Mouse (Mus musculus): ENCODE data around the gene Tbc1d17. TPM values are rescaled to one million over a fixed set of nuclear protein-coding genes. Genes with fewer than 3 reads are reported as not detected.
A peak's percentile ranks its signal among the peaks of the same experiment; 100 is the strongest.

The Tbc1d17 gene
- total RNA-seq (2012; rRNA removed) = 32.4 and 40.5 TPM in 2 replicates
- total RNA-seq (2014; rRNA removed) = 31.9 and 35.5 TPM in 2 replicates
- 38.5 and 41.9 TPM in 2 replicates for polyA plus RNA-seq (2012; ENCODE audit: insufficient read length, low read depth)

DNA sequence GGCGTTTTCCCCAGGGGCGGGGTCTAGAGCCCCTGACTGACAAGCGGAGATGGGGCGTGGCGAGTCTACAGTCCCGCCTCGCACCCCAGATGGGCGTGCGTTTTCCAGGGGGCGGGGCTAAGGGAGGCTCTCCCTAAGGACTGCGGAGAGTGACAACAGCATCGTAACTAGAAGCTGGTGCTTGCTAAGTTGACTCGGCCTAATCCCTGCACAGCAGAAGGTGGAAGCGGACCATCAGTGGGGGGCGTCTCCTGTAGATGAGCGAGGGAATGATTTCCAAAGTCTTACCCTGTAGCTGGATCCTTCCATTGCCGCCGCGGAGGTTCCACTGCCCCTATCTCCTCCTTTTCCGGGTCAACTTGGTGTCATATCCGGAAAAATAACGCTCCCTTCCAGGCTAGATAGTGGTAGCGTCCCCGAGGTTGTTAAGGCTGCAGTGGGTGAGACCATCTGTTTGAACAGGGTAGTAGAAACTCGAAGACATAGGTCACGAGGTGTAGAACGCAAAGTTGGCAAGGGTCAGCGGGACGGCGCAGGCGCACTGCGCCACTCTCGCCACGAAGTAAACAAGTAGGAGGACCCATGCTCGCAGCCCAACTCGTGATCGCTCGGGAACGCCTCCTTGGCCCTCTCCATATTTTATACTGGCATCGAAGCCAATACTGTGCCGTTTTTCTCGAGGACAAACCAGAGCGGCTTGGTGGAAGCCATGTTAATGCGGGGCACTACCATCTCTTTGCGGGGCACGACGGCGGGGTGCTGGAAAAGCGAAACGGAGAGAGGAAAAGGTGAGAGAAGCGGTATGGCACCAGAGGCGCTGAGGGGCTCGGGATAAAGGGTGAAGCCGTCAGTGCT, at the start of gene Tbc1d17, which contains the start of gene Akt1s1:
Tbc1d17 (minus strand) TSS at position 519 of the 855 bp plus-strand sequence.
Akt1s1 (plus strand) TSS at position 431 of the 855 bp plus-strand sequence.
- H3K9ac ChIP-seq (ENCODE audit: insufficient read depth, low read depth) = peak within 1 kb of the TSS; percentile 97
- peak within 1 kb of the TSS; percentile 94 for H3K27ac ChIP-seq (ENCODE audit: insufficient read depth, low read depth)
- H3K27me3 ChIP-seq (replicated peaks) = no peaks in the 10 kb centered on the region
- peaks cover 14 to 48% of the 10 kb centered on the region in 2 experiments for H3K4me1 ChIP-seq (ENCODE audit: control insufficient read depth in 1 of 2, insufficient read depth in 2 of 2)
- dilution Hi-C loops (cut with MboI; ENCODE audit: extremely low pct_ligation_motif_present, extremely low pct_unique_long_range_greater_than_20kb, low sequenced_read_pairs) = no loop called here
- H3K9me3 ChIP-seq (replicated peaks; ENCODE audit: low read length) = no peaks in the 10 kb centered on the region
- H3K4me3 ChIP-seq (replicated peaks in 1 of 3; ENCODE audit: low read depth in 2 of 3, low read length in 2 of 3, poor library complexity in 1 of 3) = peak within 1 kb of the TSS; percentile 81 to 98 (median 93)
- H3K79me2 ChIP-seq (replicated peaks; ENCODE audit: control insufficient read depth, extremely low read depth, insufficient read depth, poor library complexity, severe bottlenecking) = peaks cover 28% of the 10 kb centered on the region
- H3K36me3 ChIP-seq (replicated peaks in 1 of 2; ENCODE audit: control insufficient read depth in 1 of 2, insufficient read depth in 1 of 2, low read length in 1 of 2) = peaks cover 39 to 61% of the 10 kb centered on the region in 2 experiments
- in situ Hi-C loops (cut with MboI; ENCODE audit: low pct_ligation_motif_present, low pct_unique_long_range_greater_than_20kb, low sequenced_read_pairs) = no loop called here
- peak within 1 kb of the TSS; percentile 79 for H3K4me2 ChIP-seq (ENCODE audit: insufficient read depth, low read depth, poor library complexity, severe bottlenecking)
- DNase-seq (ENCODE audit: extremely low read depth) = peak; percentile 99
- TF ChIP-seq HCFC1 (IDR thresholded peaks at IDR 0.05; ENCODE audit: low read depth, low read length) = peak; percentile 86
- TF ChIP-seq USF1 (IDR thresholded peaks at IDR 0.05; ENCODE audit: low read depth, low read length) = peak; percentile 91
- TF ChIP-seq USF2 (conservative IDR thresholded peaks at IDR 0.05; ENCODE audit: low read depth, low read length) = peak; percentile 87
- peak; percentile 99 for TF ChIP-seq CHD1 (IDR thresholded peaks at IDR 0.05; ENCODE audit: low read depth, low read length)
- peak; percentile 86 for TF ChIP-seq NRF1 (IDR thresholded peaks at IDR 0.05; ENCODE audit: low read depth, low read length)
- peak; percentile 40 for TF ChIP-seq MEF2A (IDR thresholded peaks at IDR 0.05; ENCODE audit: borderline replicate concordance, low read depth, low read length)
- 0 out of 2 replicates have a peak, but pooled peaks have one; percentile 15 for TF ChIP-seq JUN (IDR thresholded peaks at IDR 0.05; ENCODE audit: insufficient read depth, low read depth, low read length)
- TF ChIP-seq EP300 (IDR thresholded peaks at IDR 0.05; ENCODE audit: low read length) = peak; percentile 45
- peak; percentile 68 for TF ChIP-seq TCF12 (IDR thresholded peaks at IDR 0.05; ENCODE audit: low read depth, low read length)
- peak; percentile 50; the same call in 1 of the 2 replicates for TF ChIP-seq POLR2A (IDR thresholded peaks at IDR 0.05; ENCODE audit: low read depth, low read length)
- peak; percentile 92 for TF ChIP-seq MAZ (IDR thresholded peaks at IDR 0.05; ENCODE audit: low read depth, low read length)
- TF ChIP-seq TBP (conservative IDR thresholded peaks at IDR 0.05; ENCODE audit: low read depth, low read length) = no peak
- TF ChIP-seq PAX5 (IDR thresholded peaks at IDR 0.05; ENCODE audit: low read length) = no peak
- TF ChIP-seq ZKSCAN1 (IDR thresholded peaks at IDR 0.05; ENCODE audit: borderline replicate concordance, low read depth, low read length) = no peak
- TF ChIP-seq NELFE (IDR thresholded peaks at IDR 0.05; ENCODE audit: low read depth, low read length) = peak; percentile 60; the same call in 1 of the 2 replicates
- peak; percentile 70 for TF ChIP-seq IRF4 (IDR thresholded peaks at IDR 0.05; ENCODE audit: low read depth, low read length)
- TF ChIP-seq ZNF384 (IDR thresholded peaks at IDR 0.05; ENCODE audit: low read depth, low read length) = no peak
- peak; percentile 91 for TF ChIP-seq SIN3A (IDR thresholded peaks at IDR 0.05; ENCODE audit: low read length)
- peak; percentile 79; the same call in 1 of the 2 replicates for TF ChIP-seq E2F4 (IDR thresholded peaks at IDR 0.05; ENCODE audit: insufficient replicate concordance, low read depth, low read length)
- TF ChIP-seq POLR2AphosphoS2 (IDR thresholded peaks at IDR 0.05; ENCODE audit: low read depth, low read length) = no peak
- TF ChIP-seq MYC (IDR thresholded peaks at IDR 0.05; ENCODE audit: low read depth, low read length) = peak; percentile 84
- TF ChIP-seq ZMIZ1 (IDR thresholded peaks at IDR 0.05; ENCODE audit: low read depth, low read length) = peak; percentile 76; the same call in 1 of the 2 replicates
- no peak for TF ChIP-seq CTCF (conservative IDR thresholded peaks at IDR 0.05 in 1 of 2, IDR thresholded peaks at IDR 0.05 in 1 of 2; ENCODE audit: low read depth in 2 of 2, low read length in 2 of 2)
- 0 out of 2 replicates have a peak, but pooled peaks have one; percentile 27 for TF ChIP-seq JUND (conservative IDR thresholded peaks at IDR 0.05; ENCODE audit: low read depth, low read length)
- TF ChIP-seq MXI1 (IDR thresholded peaks at IDR 0.05; ENCODE audit: low read depth, low read length) = 0 out of 2 replicates have a peak, but pooled peaks have one; percentile 53
- peak; percentile 17; the same call in 1 of the 2 replicates for TF ChIP-seq GABPA (IDR thresholded peaks at IDR 0.05; ENCODE audit: insufficient replicate concordance, low read depth, low read length)
- TF ChIP-seq ELF1 (IDR thresholded peaks at IDR 0.05; ENCODE audit: low read depth, low read length) = peak; percentile 81
- TF ChIP-seq KAT2A (IDR thresholded peaks at IDR 0.05; ENCODE audit: insufficient replicate concordance, low read length) = peak; percentile 90; the same call in 1 of the 2 replicates
- peak; percentile 97 for TF ChIP-seq MAX (IDR thresholded peaks at IDR 0.05; ENCODE audit: low read length)
- peak; percentile 85; the same call in 1 of the 2 replicates for TF ChIP-seq CHD2 (IDR thresholded peaks at IDR 0.05; ENCODE audit: low read length)
- peak; percentile 99 for TF ChIP-seq RCOR1 (conservative IDR thresholded peaks at IDR 0.05; ENCODE audit: low read depth, low read length)
- TF ChIP-seq ETS1 (conservative IDR thresholded peaks at IDR 0.05; ENCODE audit: low read depth, low read length) = peak; percentile 65
- TF ChIP-seq RAD21 (IDR thresholded peaks at IDR 0.05; ENCODE audit: low read depth, low read length) = no peak
- peak; percentile 93 for TF ChIP-seq BHLHE40 (IDR thresholded peaks at IDR 0.05; ENCODE audit: low read depth, low read length)
- peak; percentile 30; the same call in 1 of the 2 replicates for TF ChIP-seq MAFK (IDR thresholded peaks at IDR 0.05; ENCODE audit: insufficient replicate concordance, low read length)
- TF ChIP-seq ZC3H11A (IDR thresholded peaks at IDR 0.05; ENCODE audit: low read depth, low read length) = no peak
- TF ChIP-seq SMC3 (IDR thresholded peaks at IDR 0.05; ENCODE audit: low read depth, low read length) = no peak
